Mouse (Mus musculus): ENCODE data around the gene Fam53b. TPM values are rescaled to one million over a fixed set of nuclear protein-coding genes. Genes with fewer than 3 reads are reported as not detected.

The Fam53b gene
- polyA plus RNA-seq, 2 experiments, result 12.9 to 20.0 TPM

DNA sequence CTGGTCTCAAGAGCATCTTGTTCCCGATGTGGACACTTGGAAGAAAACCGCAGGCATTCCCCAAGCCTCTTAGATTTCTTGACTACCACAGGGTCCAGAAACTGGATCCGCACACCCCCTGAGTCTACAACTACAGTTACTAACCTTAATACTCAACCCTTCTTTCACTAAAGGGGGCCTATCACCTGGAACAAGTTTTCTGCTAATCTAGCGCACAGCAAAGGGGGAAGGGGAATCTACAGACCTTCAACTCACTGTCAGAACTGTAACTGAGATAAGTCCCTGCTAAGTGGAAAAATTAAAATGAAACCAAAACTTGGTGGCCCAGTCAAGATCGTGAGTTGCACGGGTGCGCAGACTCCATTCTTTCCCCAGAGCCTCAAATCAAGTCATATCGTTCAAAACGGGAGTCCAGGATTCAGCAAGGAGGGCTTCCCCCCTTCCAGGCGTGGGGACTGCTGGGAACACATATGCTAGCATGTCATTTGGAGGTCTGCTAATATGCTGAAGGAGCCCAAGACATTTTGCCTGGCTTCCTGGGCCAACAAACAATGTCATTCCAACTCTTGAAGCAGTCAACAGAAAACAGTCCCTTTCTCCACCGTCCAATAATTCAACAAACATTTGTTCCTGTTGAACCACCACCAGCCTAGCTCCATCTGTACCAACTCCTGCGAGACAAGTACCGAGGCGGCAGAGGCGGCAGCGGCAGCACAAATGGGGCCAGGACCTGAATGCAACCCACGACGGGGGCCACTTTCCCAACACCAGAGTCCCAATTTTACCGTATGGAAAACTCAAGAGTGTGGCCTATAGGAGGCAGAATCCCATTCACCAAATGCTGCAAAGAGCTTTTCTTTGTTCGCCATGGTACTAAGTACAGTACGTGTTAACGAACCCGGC lies 1.7 kb downstream of the Fam53b start:
- Histone ChIP-seq H3K27ac (peak overlapping the region; percentile 70), H3K4me3 (ENCODE audit: insufficient read depth in 1 of 2, low read depth in 2 of 2, low read length in 2 of 2) (peak overlapping the region; percentile 66 to 80), H3K4me1 (replicated peaks; ENCODE audit: control insufficient read depth in 2 of 2, insufficient read depth in 2 of 2, low read length in 1 of 2) (peaks cover 19 to 32% of the 10 kb centered on the region in 2 experiments), H3K27me3 (ENCODE audit: control insufficient read depth, insufficient read depth, low read length) (peaks cover 10% of the 10 kb centered on the region), H3K36me3 (replicated peaks; ENCODE audit: control insufficient read depth, insufficient read depth, low read depth) (no peaks in the 10 kb centered on the region), H3K9ac (replicated peaks) (peak overlapping the region; percentile 80), H3K4me2 (ENCODE audit: low read depth) (peak overlapping the region; percentile 99), H3K9me3 (ENCODE audit: control insufficient read depth, low read length) (no peaks in the 10 kb centered on the region)
- DNase-seq (ENCODE audit: low read depth in 3 of 3, low spot score in 3 of 3) (peak in 1 of 3 experiments; percentile 51), ATAC-seq (ENCODE audit: insufficient read depth) (peak; percentile 22; the same call in 1 of the 2 replicates)
- WGBS (ENCODE audit: insufficient replicate concordance), result 3% methylated on average over 23 of the region's 23 CpGs
- TF ChIP-seq EP300 (IDR thresholded peaks at IDR 0.05; ENCODE audit: low read depth) (peak; percentile 37), CTCF (IDR thresholded peaks at IDR 0.05; ENCODE audit: low read depth) (no peak)

DNA sequence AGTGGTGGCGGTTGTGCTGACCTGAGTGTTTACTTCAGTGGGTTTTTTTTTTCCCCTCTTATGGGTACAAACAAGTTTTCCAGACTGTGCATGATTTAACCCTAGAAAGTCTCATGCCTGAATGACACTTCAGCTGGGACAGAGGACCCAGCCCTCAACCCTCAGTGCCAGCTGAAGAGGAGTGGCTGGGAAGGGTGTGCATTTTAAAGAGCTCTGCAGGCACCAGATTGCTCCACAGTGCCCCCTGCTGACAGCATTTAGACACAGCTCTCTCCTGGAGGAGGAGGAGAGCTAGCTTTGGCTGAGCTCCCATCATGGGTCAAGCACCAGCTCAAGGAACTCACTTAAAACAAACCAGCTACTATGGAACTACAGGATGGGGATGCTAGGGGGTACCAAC lies 2.8 kb downstream of the Fam53b start:
- DNase-seq (ENCODE audit: low read depth in 3 of 3, low spot score in 3 of 3) (peak; percentile 77 to 80 (median 77)), ATAC-seq (ENCODE audit: insufficient read depth) (peak; percentile 70)
- H3K9me3 ChIP-seq (ENCODE audit: control insufficient read depth, low read length), result no peaks in the 10 kb centered on the region
- peaks cover 10% of the 10 kb centered on the region for H3K27me3 ChIP-seq (ENCODE audit: control insufficient read depth, insufficient read depth, low read length)
- peak overlapping the region in 1 of 2 experiments; percentile 66; a peak in 2 of 4 replicates for H3K4me3 ChIP-seq (ENCODE audit: insufficient read depth in 1 of 2, low read depth in 2 of 2, low read length in 2 of 2)
- no peak overlapping the region for H3K9ac ChIP-seq (replicated peaks)
- peak overlapping the region; percentile 99 for H3K4me2 ChIP-seq (ENCODE audit: low read depth)
- no peak overlapping the region; the same call in 1 of the 2 replicates for H3K27ac ChIP-seq
- WGBS (ENCODE audit: insufficient replicate concordance), result 78% methylated on average over 1 of the region's 1 CpGs
- peaks cover 22 to 39% of the 10 kb centered on the region in 2 experiments for H3K4me1 ChIP-seq (replicated peaks; ENCODE audit: control insufficient read depth in 2 of 2, insufficient read depth in 2 of 2, low read length in 1 of 2)
- TF ChIP-seq CTCF (IDR thresholded peaks at IDR 0.05; ENCODE audit: low read depth), result peak; percentile 98
- peak; percentile 49 for TF ChIP-seq EP300 (IDR thresholded peaks at IDR 0.05; ENCODE audit: low read depth)
- no peaks in the 10 kb centered on the region for H3K36me3 ChIP-seq (replicated peaks; ENCODE audit: control insufficient read depth, insufficient read depth, low read depth)

DNA sequence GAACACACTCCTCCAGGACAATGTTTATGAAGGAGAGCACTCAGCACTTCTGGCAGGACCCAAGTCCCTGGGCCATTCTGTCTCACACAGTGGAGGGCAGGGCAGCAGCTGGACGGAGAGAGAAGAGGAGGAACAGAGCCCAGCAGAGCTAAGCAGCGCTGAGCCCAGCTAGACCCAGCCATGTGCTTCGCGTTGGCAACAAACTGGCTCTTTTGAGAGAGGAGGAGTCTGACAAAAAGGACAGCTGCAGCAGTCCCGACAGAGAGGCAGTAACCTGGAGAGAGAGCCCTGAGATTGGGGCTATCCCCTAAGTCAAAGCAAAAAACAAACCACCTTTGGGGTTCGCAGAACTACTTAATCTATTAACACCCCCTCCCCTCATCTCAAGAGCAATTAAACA lies 3.3 kb downstream of the Fam53b start:
- peaks cover 10% of the 10 kb centered on the region for H3K27me3 ChIP-seq (ENCODE audit: control insufficient read depth, insufficient read depth, low read length)
- no peaks in the 10 kb centered on the region for H3K9me3 ChIP-seq (ENCODE audit: control insufficient read depth, low read length)
- no peak overlapping the region for H3K4me3 ChIP-seq (ENCODE audit: insufficient read depth in 1 of 2, low read depth in 2 of 2, low read length in 2 of 2)
- DNase-seq (ENCODE audit: low read depth in 3 of 3, low spot score in 3 of 3), result no peak
- peak overlapping the region; percentile 9; the same call in 1 of the 2 replicates for H3K9ac ChIP-seq (replicated peaks)
- H3K27ac ChIP-seq, result peak overlapping the region; percentile 2; the same call in 1 of the 2 replicates
- H3K4me1 ChIP-seq (replicated peaks; ENCODE audit: control insufficient read depth in 2 of 2, insufficient read depth in 2 of 2, low read length in 1 of 2), result peaks cover 27 to 44% of the 10 kb centered on the region in 2 experiments
- ATAC-seq (ENCODE audit: insufficient read depth), result no peak
- WGBS (ENCODE audit: insufficient replicate concordance), result 53% methylated on average over 6 of the region's 6 CpGs
- TF ChIP-seq CTCF (IDR thresholded peaks at IDR 0.05; ENCODE audit: low read depth), result no peak
- TF ChIP-seq EP300 (IDR thresholded peaks at IDR 0.05; ENCODE audit: low read depth), result no peak
- no peaks in the 10 kb centered on the region for H3K36me3 ChIP-seq (replicated peaks; ENCODE audit: control insufficient read depth, insufficient read depth, low read depth)
- peak overlapping the region; percentile 9 for H3K4me2 ChIP-seq (ENCODE audit: low read depth)

DNA sequence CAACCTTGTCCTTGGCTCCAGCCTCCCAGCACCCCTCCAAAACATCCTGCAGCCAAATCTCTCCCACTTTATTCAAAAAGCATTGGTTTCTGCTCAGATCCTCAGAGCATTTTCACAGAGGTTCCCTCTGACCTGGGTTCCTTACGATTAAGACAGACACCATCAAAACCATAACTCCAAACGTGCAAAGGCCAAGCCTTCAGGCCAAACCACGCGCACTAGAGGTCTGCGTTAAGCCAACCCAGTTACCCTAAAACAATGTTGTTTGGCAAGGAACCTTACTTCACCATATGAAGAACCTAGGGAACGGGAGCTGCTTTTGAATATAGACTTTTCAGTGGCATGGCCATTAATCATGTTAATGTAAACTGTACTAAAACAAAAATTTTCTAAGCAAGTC lies 4.0 kb downstream of the Fam53b start:
- DNase-seq (ENCODE audit: low read depth in 3 of 3, low spot score in 3 of 3), result no peak

More for the DNA sequence above, 4.0 kb downstream of the Fam53b start:
- H3K27me3 ChIP-seq (ENCODE audit: control insufficient read depth, insufficient read depth, low read length), result peaks cover 10% of the 10 kb centered on the region
- TF ChIP-seq EP300 (IDR thresholded peaks at IDR 0.05; ENCODE audit: low read depth) (no peak), CTCF (IDR thresholded peaks at IDR 0.05; ENCODE audit: low read depth) (no peak)
- 58% methylated on average over 6 of the region's 6 CpGs for WGBS (ENCODE audit: insufficient replicate concordance)
- H3K36me3 ChIP-seq (replicated peaks; ENCODE audit: control insufficient read depth, insufficient read depth, low read depth), result no peaks in the 10 kb centered on the region
- no peak overlapping the region for H3K27ac ChIP-seq
- H3K4me2 ChIP-seq (ENCODE audit: low read depth), result peak overlapping the region; percentile 47
- H3K4me1 ChIP-seq (replicated peaks; ENCODE audit: control insufficient read depth in 2 of 2, insufficient read depth in 2 of 2, low read length in 1 of 2), result peaks cover 34 to 50% of the 10 kb centered on the region in 2 experiments
- H3K9me3 ChIP-seq (ENCODE audit: control insufficient read depth, low read length), result no peaks in the 10 kb centered on the region
- ATAC-seq (ENCODE audit: insufficient read depth), result no peak
- H3K4me3 ChIP-seq (ENCODE audit: insufficient read depth in 1 of 2, low read depth in 2 of 2, low read length in 2 of 2), result no peak overlapping the region
- H3K9ac ChIP-seq (replicated peaks), result no peak overlapping the region

Data from liver, embryonic 14.5 days (tissue).